Mouse (Mus musculus) stomach, embryonic 15.5 days (tissue): ENCODE data around the gene Nfib. TPM values are rescaled to one million over a fixed set of nuclear protein-coding genes. Genes with fewer than 3 reads are reported as not detected.

Experiments used
- polyA plus RNA-seq: library from polyadenylated mRNA; unstranded; fragments of >200 nt; fragmentation: Nextera tagmentation; extraction: Ambion mirVana; gene quantifications from 2 replicates; pipeline ENCODE4 v1.2.1, GENCODE M21; 2015

Nfib gene
- polyA plus RNA-seq, 1 experiment from 2014 or later = 56.5 TPM

Other genes with a start within 250 kb of the Nfib start
- gene Zdhhc21, start 154.2 kb upstream of the Nfib start, polyA plus RNA-seq = 15.1 and 15.9 TPM in 2 replicates
- gene Cer1, start 179.4 kb upstream of the Nfib start, polyA plus RNA-seq = 0.14 and 0.34 TPM in 2 replicates